Mouse (Mus musculus) C2C12 (cell line): ENCODE results near the gene Gm20547. TPM values are rescaled to one million over a fixed set of nuclear protein-coding genes. Genes with fewer than 3 reads are reported as not detected.

Experiments
- H3K27me3 ChIP-seq: one replicate; pipeline ENCODE4 v1.6.1; 2011; ENCODE audit not compliant: control insufficient read depth, insufficient read depth, insufficient read length
- H3K36me3 ChIP-seq: one replicate; pipeline ENCODE4 v1.6.1; 2011; ENCODE audit not compliant: control insufficient read depth, insufficient read depth
- H3K4me3 ChIP-seq: one replicate; pipeline ENCODE4 v1.5.1; 2011; ENCODE audit warnings: mild to moderate bottlenecking, control low read depth; ENCODE audit not compliant: poor library complexity, insufficient read depth, severe bottlenecking
- H3K79me2 ChIP-seq: one replicate; pipeline ENCODE4 v1.6.1; 2011; ENCODE audit not compliant: control insufficient read depth, insufficient read depth
- H3K79me3 ChIP-seq: one replicate; pipeline ENCODE4 v1.6.1; 2011; ENCODE audit warnings: low read depth, control low read depth
- H3ac ChIP-seq: one replicate; pipeline ENCODE3; 2011; ENCODE audit warnings: low read depth; ENCODE audit not compliant: control insufficient read depth, insufficient read length
- CEBPB ChIP-seq: IDR thresholded peaks from one replicate; pipeline ENCODE4 v1.6.1; 2011; ENCODE audit warnings: low read depth, mild to moderate bottlenecking, control low read depth, moderate library complexity
- CTCF ChIP-seq: IDR thresholded peaks from one replicate; pipeline ENCODE4 v1.5.1; 2011; ENCODE audit not compliant: control insufficient read depth, insufficient read depth, insufficient read length
- FOSL1 ChIP-seq: IDR thresholded peaks from one replicate; pipeline ENCODE4 v1.8.0; 2011; ENCODE audit warnings: mild to moderate bottlenecking, low read length; ENCODE audit not compliant: poor library complexity, insufficient read depth, severe bottlenecking
- MAX ChIP-seq: IDR thresholded peaks from one replicate; pipeline ENCODE4 v1.6.1; 2011; ENCODE audit warnings: mild to moderate bottlenecking, control low read depth
- MYOD1 ChIP-seq: IDR thresholded peaks from one replicate; pipeline ENCODE4 v1.6.1; 2011; ENCODE audit warnings: low read depth; ENCODE audit not compliant: control insufficient read depth, insufficient read length
- MYOG ChIP-seq: IDR thresholded peaks from one replicate; pipeline ENCODE4 v1.6.1; 2011; ENCODE audit not compliant: control insufficient read depth, insufficient read length; ENCODE audit errors: extremely low read depth
- USF1 ChIP-seq: IDR thresholded peaks from one replicate; pipeline ENCODE4 v1.6.1; 2011; ENCODE audit warnings: low read depth, mild to moderate bottlenecking, control low read depth, moderate library complexity
- polyA plus RNA-seq: library from polyadenylated mRNA; unstranded; fragments of >200 nt; fragmentation: generic; extraction: Trizol; gene quantifications from one replicate; pipeline ENCODE4 v1.2.1, GENCODE M21; 2012; ENCODE audit warnings: missing spikeins

Gene Gm20547
- polyA plus RNA-seq, 1 experiment, result not detected

- Histone ChIP-seq H3ac (no peak overlapping the region), H3K79me3 (no peaks in the 10 kb centered on the region), H3K79me2 (no peaks in the 10 kb centered on the region), H3K4me3 (no peak overlapping the region), H3K36me3 (no peaks in the 10 kb centered on the region), H3K27me3 (no peaks in the 10 kb centered on the region)
- TF ChIP-seq MYOG (no peak), MAX (no peak), MYOD1 (no peak), FOSL1 (no peak), USF1 (no peak), CTCF (no peak), CEBPB (no peak)
Measured at GRCm38 (mm10) chr17:34883332-34883731, 1.5 kb upstream of the Gm20547 start.

DNA sequence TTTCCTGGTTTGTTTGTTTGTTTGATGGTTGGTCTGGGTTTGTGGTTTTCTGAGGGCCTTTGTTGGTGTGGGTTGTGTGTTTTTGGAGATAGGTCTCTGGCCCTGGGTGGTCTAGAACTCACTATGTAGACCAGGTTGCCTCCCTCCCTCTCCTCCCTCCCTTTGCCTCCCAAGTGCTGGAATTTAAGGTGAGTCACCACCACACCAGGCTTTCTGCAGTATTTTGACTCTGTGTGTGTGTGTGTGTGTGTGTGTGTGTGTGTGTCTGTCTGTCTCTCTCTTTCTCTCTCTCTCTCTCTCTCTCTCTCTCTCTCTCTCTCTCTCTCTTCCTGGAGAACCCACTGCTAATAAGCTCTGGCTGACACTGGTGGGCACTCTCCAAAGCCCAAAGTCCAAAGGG is 676 bp downstream of the Gm20547 start:
- Histone ChIP-seq H3K79me3 (no peaks in the 10 kb centered on the region), H3K4me3 (no peak overlapping the region)
- TF ChIP-seq USF1, result no peak
- TF ChIP-seq MYOD1, result no peak
- TF ChIP-seq MYOG, result no peak
- TF ChIP-seq MAX, result no peak

DNA sequence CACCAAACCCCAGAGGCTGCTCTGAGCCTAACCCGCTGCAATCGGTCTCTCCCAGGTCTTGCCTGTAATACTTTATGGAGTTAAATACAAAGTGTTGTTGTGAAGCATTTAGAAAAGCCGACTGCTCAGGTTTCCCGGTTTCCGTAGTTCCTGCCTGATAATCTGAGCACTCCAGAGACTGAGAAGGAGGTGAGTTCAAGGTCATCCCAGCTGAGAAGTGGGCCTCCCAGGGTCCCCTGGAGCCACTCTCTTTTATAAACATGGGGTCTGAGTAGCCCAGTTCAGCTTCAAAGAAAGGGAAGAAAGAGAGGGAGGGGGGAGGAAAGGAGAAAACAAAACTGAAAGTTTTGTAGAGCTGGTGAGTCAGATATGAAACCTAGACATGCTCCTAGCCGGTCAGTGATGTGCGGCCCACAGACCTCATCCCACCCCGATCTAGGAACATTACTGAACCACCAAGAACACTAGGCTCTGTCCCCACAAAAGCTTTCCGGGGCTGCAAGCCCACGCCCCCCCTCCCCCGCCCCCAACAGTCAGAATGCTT is 2.4 kb downstream of the Gm20547 start, which contains the start of gene Zbtb12:
Gene Zbtb12 (plus strand): TSS at position 148 of the 544 bp plus-strand sequence.
- TF ChIP-seq MYOG, result no peak
- TF ChIP-seq FOSL1, result no peak
- TF ChIP-seq CEBPB, result no peak
- TF ChIP-seq MYOD1, result no peak
- no peak for TF ChIP-seq CTCF
- no peak for TF ChIP-seq USF1
- no peak for TF ChIP-seq MAX
- Histone ChIP-seq H3K4me3 (no peak within 1 kb of the TSS), H3K79me3 (no peaks in the 10 kb centered on the region), H3K36me3 (no peaks in the 10 kb centered on the region), H3K79me2 (no peaks in the 10 kb centered on the region), H3ac (no peak within 1 kb of the TSS), H3K27me3 (no peaks in the 10 kb centered on the region)

More for the DNA sequence above, 676 bp downstream of the Gm20547 start:
- Histone ChIP-seq H3K36me3 (no peaks in the 10 kb centered on the region), H3K27me3 (no peaks in the 10 kb centered on the region), H3ac (no peak overlapping the region), H3K79me2 (no peaks in the 10 kb centered on the region)

DNA sequence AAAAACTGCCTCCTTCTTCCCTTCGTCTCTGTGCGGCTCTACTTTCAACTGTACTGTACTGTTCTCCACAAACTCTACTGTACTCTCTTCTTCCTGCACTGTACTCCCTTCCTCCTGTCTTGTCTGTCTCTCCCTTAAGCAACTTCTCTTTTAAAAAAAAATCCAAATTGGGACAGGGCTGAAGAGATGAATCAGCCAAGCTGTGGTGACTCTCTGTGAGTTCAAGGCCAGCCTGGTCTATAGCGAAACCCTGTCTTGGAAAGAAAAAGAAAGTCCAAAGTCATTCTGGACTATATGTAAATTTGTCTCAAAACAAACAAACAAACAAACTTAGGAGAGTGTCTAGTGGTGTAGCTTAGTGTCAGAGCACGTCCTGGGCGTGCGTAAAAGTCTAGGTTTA is 7.5 kb downstream of the Gm20547 start:
- no peak for TF ChIP-seq CEBPB
- TF ChIP-seq FOSL1, result no peak
- no peak for TF ChIP-seq MYOD1
- no peak for TF ChIP-seq USF1
- TF ChIP-seq MAX, result no peak
- TF ChIP-seq MYOG, result no peak
- TF ChIP-seq CTCF, result no peak
- Histone ChIP-seq H3K79me2 (no peaks in the 10 kb centered on the region), H3ac (no peak overlapping the region), H3K4me3 (no peak overlapping the region), H3K36me3 (no peaks in the 10 kb centered on the region), H3K27me3 (peaks cover 4% of the 10 kb centered on the region), H3K79me3 (no peaks in the 10 kb centered on the region)

DNA sequence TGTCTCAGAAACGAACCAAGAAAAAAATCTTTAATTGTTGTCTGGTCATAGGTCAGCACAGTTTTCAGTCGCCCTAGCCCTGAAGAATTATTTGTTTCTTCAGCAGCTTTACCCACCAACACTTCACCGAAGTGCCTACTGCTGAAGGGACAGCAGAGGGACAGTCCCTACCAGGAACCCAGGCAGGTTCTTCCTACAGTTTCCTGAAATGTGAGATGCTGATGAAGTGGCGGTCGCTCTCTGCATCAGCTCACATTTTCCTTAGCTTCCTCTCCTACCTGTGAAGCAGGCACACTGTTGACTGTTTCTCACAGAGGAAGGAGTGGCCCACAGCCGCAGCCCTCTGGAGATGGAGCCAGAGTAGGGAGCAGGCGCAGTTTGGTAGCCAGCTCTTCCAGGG is 15.9 kb downstream of the Gm20547 start:
- Histone ChIP-seq H3ac (no peak overlapping the region), H3K79me3 (no peaks in the 10 kb centered on the region), H3K27me3 (peaks cover 21% of the 10 kb centered on the region), H3K36me3 (no peaks in the 10 kb centered on the region), H3K79me2 (no peaks in the 10 kb centered on the region), H3K4me3 (no peak overlapping the region)
- no peak for TF ChIP-seq MAX
- TF ChIP-seq MYOG, result no peak
- no peak for TF ChIP-seq CEBPB

- no peak within 1 kb of the TSS for H3ac ChIP-seq
- peaks cover 25% of the 10 kb centered on the region for H3K27me3 ChIP-seq
- no peaks in the 10 kb centered on the region for H3K79me3 ChIP-seq
- H3K36me3 ChIP-seq, result no peaks in the 10 kb centered on the region
- no peaks in the 10 kb centered on the region for H3K79me2 ChIP-seq
- no peak for TF ChIP-seq FOSL1
- no peak for TF ChIP-seq MYOD1
- no peak for TF ChIP-seq USF1
- TF ChIP-seq CTCF, result no peak
- TF ChIP-seq MAX, result no peak
- no peak for TF ChIP-seq CEBPB
- no peak for TF ChIP-seq MYOG
- H3K4me3 ChIP-seq, result no peak within 1 kb of the TSS
Measured at GRCm38 (mm10) chr17:34862416-34863081, 19.3 kb downstream of the Gm20547 start, which contains the start of gene Cfb. Cfb (minus strand) TSS chr17:34862518.
